Comparison of ENCODE assay signal across 16 mouse cellular contexts in genomic region chr13:119179157-119179920, GRCm38 (mm10).
"Had no signal": no experiment of that assay in that cellular context is flagged by ENCODE, and none has a peak within 500 bp of the region (broad histone marks: within the 10 kb centered on the region; RNA-seq: fewer than 3 reads in every experiment).

No protein-coding gene starts in this region.

- H3K4me2 ChIP-seq: liver, embryonic 13.5 days; midbrain, embryonic 12.5 days; midbrain, embryonic 15.5 days; neural tube, embryonic 13.5 days; stomach, embryonic 15.5 days had no signal

- H3K4me3 ChIP-seq: left cerebral cortex, adult 2 months; liver, embryonic 13.5 days; midbrain, embryonic 12.5 days; midbrain, embryonic 15.5 days; neural tube, embryonic 13.5 days; stomach, embryonic 15.5 days had no signal

- H3K27me3 ChIP-seq: liver, embryonic 13.5 days; midbrain, embryonic 12.5 days; midbrain, embryonic 15.5 days; neural tube, embryonic 13.5 days; stomach, embryonic 15.5 days had no signal

- H3K9ac ChIP-seq: liver, embryonic 13.5 days; midbrain, embryonic 12.5 days; midbrain, embryonic 15.5 days; neural tube, embryonic 13.5 days; stomach, embryonic 15.5 days had no signal

- H3K9me3 ChIP-seq: liver, embryonic 13.5 days; midbrain, embryonic 12.5 days; midbrain, embryonic 15.5 days; neural tube, embryonic 13.5 days; stomach, embryonic 15.5 days had no signal

- ATAC-seq: hindbrain, postnatal 0 days; inflammation-experienced regulatory T-cells, adult 6 months; intestine, embryonic 16.5 days; midbrain, embryonic 15.5 days had no signal

- H3K36me3 ChIP-seq: liver, embryonic 13.5 days; midbrain, embryonic 12.5 days; midbrain, embryonic 15.5 days; neural tube, embryonic 13.5 days; stomach, embryonic 15.5 days had no signal

- DNase-seq: kidney, adult 8-10 months; kidney, postnatal 25 days; layer of hippocampus, postnatal 36 days; liver, embryonic 13.5 days; retina, postnatal 1 day; right cerebral cortex, postnatal 25 days; spleen, adult 18-20 months; thymus, postnatal 25 days had no signal

- H3K4me1 ChIP-seq: liver, embryonic 13.5 days; midbrain, embryonic 12.5 days; midbrain, embryonic 15.5 days; neural tube, embryonic 13.5 days; stomach, embryonic 15.5 days had no signal

- H3K27ac ChIP-seq: hindbrain, postnatal 0 days; left cerebral cortex, adult 2 months; liver, embryonic 13.5 days; midbrain, embryonic 12.5 days; midbrain, embryonic 15.5 days; neural tube, embryonic 13.5 days; stomach, embryonic 15.5 days had no signal
